Mouse (Mus musculus) bone marrow, adult 2 months (tissue): Measurements from ENCODE around the gene Phb2. TPM values are rescaled to one million over a fixed set of nuclear protein-coding genes. Genes with fewer than 3 reads are reported as not detected.
A peak's percentile ranks its signal among the peaks of the same experiment; 100 is the strongest.

Source experiments
- H3K27ac ChIP-seq: fragments of 200-500 bp; 2 replicates; pipeline ENCODE4 v1.5.1; 2012; ENCODE audit warnings: low read depth, mild to moderate bottlenecking, control low read depth, inconsistent platforms, low read length; ENCODE audit not compliant: control insufficient read depth, poor library complexity, insufficient read depth
- H3K4me1 ChIP-seq: fragments of 200-500 bp; 2 replicates; pipeline ENCODE4 v1.6.1; 2011; ENCODE audit warnings: low read length; ENCODE audit not compliant: control insufficient read depth, insufficient read depth
- H3K4me3 ChIP-seq: fragments of 200-500 bp; replicated peaks from 2 replicates; pipeline ENCODE3; 2011; ENCODE audit warnings: mild to moderate bottlenecking, low read depth, low read length, control low read depth; ENCODE audit not compliant: control insufficient read depth
- CTCF ChIP-seq: fragments of 200-500 bp; IDR thresholded peaks from 2 replicates; pipeline ENCODE4 v1.5.1; 2011; ENCODE audit warnings: low read length, control low read depth; ENCODE audit not compliant: control insufficient read depth, insufficient read depth
- POLR2A ChIP-seq: fragments of 200-500 bp; IDR thresholded peaks from 2 replicates; pipeline ENCODE4 v1.6.1; 2011; ENCODE audit warnings: low read depth, mild to moderate bottlenecking, control low read depth, low read length, borderline replicate concordance; ENCODE audit not compliant: control insufficient read depth
- WGBS: fragments of 180-500 bp; shearing (Covaris S2); methylation state at CpG from one replicate; pipeline ENCODE4 v1.1.7; 2018; 5-methylcytosine and 5-hydroxymethylcytosine counted together
- polyA plus RNA-seq: library from polyadenylated mRNA; stranded (reverse); fragments of >200 nt; gene quantifications from 2 replicates; pipeline ENCODE4 v1.2.4, GENCODE M21; 2011; ENCODE audit warnings: low replicate concordance; ENCODE audit not compliant: missing spikeins, insufficient read depth, insufficient read length

Phb2 gene
- polyA plus RNA-seq, 1 experiment, result 213 TPM

- 91% methylated on average over 6 of the region's 6 CpGs for WGBS
- no peak overlapping the region for H3K4me3 ChIP-seq
- H3K27ac ChIP-seq, result no peak overlapping the region
- TF ChIP-seq CTCF (no peak), POLR2A (no peak)
- H3K4me1 ChIP-seq, result no peaks in the 10 kb centered on the region
Measured at GRCm38 (mm10) chr6:124698751-124699150, 13.4 kb upstream of the Phb2 start.

GRCm38 (mm10) chr6:124699366-124699765 lies 12.8 kb upstream of the Phb2 start:
- H3K4me1 ChIP-seq, result no peaks in the 10 kb centered on the region
- WGBS, result 97% methylated on average over 4 of the region's 4 CpGs
- H3K4me3 ChIP-seq, result no peak overlapping the region
- H3K27ac ChIP-seq, result no peak overlapping the region
- TF ChIP-seq POLR2A (no peak), CTCF (no peak)

DNA sequence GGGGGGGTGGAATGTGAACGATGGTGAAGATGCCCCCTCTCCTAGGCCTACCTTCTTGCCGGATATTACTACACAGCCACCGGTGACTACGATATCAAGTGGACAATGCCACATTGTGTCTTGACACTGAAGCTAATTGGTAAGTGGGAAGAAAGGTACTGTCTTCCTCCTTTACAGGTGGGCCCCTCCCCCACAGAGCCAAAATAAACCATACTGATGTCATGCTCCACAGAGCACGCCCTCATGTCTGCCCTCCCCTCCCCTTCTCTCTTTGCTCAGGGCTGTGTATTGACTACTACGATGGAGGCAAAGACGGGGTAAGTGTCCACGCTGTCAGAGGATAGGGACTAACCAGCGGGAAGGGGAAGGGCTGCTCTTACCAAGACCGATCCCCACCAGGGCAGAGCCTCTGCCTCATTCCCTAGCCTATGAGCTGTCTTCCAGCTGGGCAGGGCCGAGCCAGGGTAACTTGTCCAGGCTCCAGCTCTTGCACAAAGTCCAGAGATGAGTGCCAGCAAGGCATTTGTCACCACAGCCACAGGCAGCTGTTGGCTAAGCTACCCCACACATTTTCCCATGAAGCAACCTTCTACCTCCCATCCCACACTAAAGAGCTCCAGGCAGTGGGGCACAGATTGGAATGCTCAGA lies 12.1 kb upstream of the Phb2 start:
- TF ChIP-seq CTCF, result no peak
- no peak for TF ChIP-seq POLR2A
- Histone ChIP-seq H3K4me3 (no peak overlapping the region), H3K4me1 (no peaks in the 10 kb centered on the region), H3K27ac (no peak overlapping the region)
- 92% methylated on average over 11 of the region's 11 CpGs for WGBS

DNA sequence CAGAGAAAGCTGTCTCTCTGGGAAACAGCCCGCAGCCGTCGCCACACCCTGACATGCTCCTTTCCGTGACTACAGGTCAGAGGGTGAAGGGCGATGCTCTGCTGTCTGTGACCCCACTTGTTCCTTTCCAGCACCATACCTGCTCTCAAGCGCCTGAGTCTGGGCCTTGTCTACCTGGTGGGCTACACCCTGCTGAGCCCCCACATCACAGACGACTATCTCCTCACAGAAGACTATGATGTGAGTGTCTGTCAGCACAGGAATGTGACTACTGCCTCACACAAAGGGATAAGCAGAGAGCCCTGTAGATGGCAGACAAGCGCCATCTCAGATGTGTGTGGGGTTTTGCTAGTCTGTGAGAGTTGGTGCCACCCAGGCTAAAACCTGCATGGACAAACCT lies 10.8 kb upstream of the Phb2 start:
- Histone ChIP-seq H3K27ac (no peak overlapping the region), H3K4me1 (no peaks in the 10 kb centered on the region), H3K4me3 (no peak overlapping the region)
- TF ChIP-seq POLR2A (no peak), CTCF (peak; percentile 23; the same call in 1 of the 2 replicates)
- WGBS, result 90% methylated on average over 8 of the region's 8 CpGs

GRCm38 (mm10) chr6:124702102-124702783 lies 9.9 kb upstream of the Phb2 start:
- H3K27ac ChIP-seq, result no peak overlapping the region
- TF ChIP-seq CTCF, result no peak
- TF ChIP-seq POLR2A, result no peak
- H3K4me1 ChIP-seq, result no peaks in the 10 kb centered on the region
- whole genome bisulfite sequencing, result 82% methylated on average over 17 of the region's 17 CpGs
- H3K4me3 ChIP-seq, result no peak overlapping the region

GRCm38 (mm10) chr6:124702784-124703103 lies 9.4 kb upstream of the Phb2 start:
- Histone ChIP-seq H3K27ac (no peak overlapping the region), H3K4me3 (no peak overlapping the region), H3K4me1 (no peaks in the 10 kb centered on the region)
- peak; percentile 96 for TF ChIP-seq CTCF
- TF ChIP-seq POLR2A, result no peak
- 55% methylated on average over 3 of the region's 3 CpGs for WGBS

DNA sequence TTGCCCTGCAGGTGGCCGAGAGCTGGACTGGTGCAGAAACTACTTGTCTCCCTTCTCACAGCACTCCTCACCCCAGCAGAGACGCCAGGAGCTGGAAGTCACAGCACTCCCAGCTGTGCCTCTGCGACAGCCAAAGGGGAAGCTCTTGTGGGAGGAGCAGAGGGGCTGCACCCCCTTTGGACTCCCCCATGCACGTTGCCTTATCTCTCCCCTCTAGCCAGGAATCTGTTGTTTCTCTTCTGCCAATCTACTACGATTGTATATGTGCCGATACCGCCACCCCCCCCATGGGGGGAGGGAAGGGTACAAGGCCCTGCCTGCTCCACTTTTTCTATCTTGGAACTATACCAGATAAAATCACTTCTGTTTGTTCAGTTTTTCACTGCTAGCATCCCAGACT lies 8.3 kb upstream of the Phb2 start:
- TF ChIP-seq POLR2A (no peak), CTCF (no peak)

DNA sequence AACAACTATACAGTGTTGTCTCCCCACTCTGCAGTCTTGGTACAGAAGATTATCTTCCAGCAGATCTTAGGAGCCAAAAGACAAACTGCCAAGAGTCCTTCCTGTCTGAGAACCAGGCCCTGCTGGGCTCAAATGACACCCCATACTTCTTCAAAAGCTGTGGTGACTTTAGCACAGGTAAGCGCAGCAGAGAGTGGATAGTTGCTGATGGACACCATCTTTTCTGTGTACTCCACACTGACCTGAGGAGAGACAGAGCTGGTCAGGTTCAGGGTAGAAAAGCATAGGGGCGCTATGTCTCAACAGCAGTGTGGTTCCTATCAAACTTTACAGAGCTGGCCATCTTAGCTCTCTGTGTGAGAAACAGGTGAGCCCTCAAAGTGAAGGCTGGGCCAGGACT lies 7.7 kb upstream of the Phb2 start:
- WGBS, result 87% methylated on average over 2 of the region's 2 CpGs
- Histone ChIP-seq H3K4me1 (peaks cover 2% of the 10 kb centered on the region; the same call in 1 of the 2 replicates), H3K4me3 (no peak overlapping the region), H3K27ac (no peak overlapping the region)
- TF ChIP-seq CTCF (no peak), POLR2A (no peak)

More for the DNA sequence above, 8.3 kb upstream of the Phb2 start:
- no peak overlapping the region for H3K27ac ChIP-seq
- WGBS, result 63% methylated on average over 7 of the region's 7 CpGs
- H3K4me3 ChIP-seq, result no peak overlapping the region
- peaks cover 2% of the 10 kb centered on the region; the same call in 1 of the 2 replicates for H3K4me1 ChIP-seq
